Mouse (Mus musculus) kidney, postnatal 36 days (tissue): Measurements from ENCODE around the gene C1d.
"Not testable (repeated sequence)": the region's sequence is repeated elsewhere in the genome, so short reads cannot be mapped to it uniquely, and the experiment has no call there.

ENCODE experiments used
- DNase-seq, 2 experiments: peaks; one replicate each; pipeline ENCODE4 v3.0.0; 2021 to 2022; ENCODE audit warnings: mixed read lengths in 2 of 2

Gene C1d

DNA sequence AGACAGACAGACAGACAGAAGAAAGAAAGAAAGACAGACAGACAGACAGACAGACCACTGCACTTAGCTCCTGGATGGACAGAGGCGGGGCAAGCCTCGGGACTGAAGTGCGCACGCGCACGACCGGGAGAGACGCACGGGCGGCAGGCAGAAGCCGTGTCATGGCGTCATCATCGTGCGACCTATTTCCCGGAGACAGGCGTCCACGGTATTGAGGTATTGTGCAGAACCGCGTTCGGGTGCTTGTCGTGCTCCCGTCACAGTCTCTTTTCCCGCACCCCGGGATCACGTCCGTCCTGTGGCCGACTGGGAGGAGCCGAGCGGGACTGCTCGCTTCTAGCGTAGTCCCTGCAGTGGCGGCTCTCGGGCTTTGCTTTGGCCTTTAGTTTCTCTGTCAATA is at the start of gene C1d:
Gene C1d (plus strand): TSS at position 137 of the 400 bp plus-strand sequence.
- peak; percentile 96 to 98 for DNase-seq

DNA sequence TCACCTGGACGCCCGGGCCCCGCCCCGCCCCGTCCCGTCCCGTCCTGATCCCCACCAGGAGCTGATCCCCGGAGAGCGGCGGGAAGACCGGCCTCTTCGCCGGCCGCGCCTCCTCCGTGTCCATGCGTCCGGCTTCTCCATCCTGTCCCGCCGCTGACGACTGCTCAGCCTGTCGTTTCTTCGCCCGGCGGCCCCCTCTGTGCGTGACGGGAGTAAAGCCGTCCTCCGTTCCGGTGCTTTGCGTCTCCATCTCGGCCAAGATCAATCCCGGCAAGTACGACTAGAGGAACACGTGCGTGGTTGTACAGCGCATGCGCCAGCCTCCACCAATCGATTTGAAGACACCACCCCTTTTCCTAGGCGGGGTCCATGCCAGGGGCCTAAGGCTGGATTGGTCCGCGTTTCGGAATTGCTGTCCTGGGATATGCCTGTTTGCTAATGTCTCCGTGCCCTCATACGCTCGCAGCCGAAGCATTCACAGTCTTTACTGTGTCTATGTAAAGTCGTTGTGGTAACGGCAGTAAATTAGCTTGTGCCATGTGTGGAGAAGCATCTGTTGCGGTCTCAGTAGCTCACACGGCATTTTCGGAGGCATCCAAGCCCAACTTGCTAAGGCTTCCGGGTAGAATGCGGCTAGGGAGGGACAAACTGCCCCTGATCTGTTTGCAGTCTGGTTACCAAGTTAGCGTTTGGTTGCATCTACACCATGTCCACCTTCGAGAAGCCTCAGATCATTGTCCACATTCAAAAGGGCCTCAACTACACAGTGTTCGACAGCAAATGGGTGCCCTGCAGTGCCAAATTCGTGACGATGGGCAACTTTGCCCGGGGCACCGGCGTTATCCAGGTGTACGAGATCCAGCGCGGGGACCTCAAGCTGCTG is 45.9 kb upstream of the C1d start, which contains the start of gene Pno1:
Gene Pno1 (minus strand): TSS at position 311 of the 883 bp plus-strand sequence.
- DNase-seq = peak; percentile 98

DNA sequence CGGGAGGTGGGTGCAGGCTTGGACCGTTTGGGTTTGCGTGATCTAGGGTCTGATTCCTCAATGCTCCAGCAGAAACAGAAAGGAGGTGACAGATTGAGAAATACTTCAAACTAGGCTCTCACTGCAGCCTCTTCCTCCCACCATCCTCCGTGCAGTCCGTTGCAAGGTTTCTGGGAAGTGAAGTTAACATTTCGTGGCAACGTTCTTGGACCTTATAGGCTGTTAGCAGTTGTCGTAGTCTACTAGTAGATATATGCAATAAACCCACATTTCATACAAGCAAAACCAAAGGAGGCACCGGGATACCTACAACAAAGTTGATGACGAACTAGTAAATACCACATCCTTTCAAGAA is 45.3 kb upstream of the C1d start:
- DNase-seq = no peak

DNA sequence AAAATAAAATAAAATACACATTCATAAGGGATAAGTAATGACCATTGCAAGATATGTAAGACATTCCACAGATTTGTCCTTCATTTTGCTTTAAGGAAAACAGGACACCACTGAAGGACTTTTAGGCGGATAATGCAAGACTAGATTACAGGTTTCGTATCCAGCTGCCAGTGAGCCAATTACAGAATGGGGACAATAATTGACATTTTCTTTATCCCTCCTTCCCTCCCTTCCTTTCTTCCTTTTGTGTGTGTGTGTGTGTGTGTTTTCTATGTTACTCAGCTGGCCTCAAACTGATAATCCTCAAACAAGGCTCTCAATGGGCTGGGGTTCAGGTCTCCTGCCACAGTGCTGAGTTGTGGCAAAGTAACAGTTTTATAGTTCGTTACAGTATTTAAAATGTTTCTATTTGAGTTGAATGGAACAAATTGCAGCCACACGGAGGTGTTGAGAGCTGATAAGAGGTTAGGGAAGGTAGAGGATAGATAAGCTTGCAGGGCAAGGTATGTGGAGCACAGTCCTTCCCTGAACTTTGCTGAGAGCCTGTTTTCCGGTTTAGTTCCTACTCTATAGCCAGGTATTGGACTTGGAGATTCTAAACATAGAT is 44.4 kb upstream of the C1d start:
- DNase-seq = no peak

DNA sequence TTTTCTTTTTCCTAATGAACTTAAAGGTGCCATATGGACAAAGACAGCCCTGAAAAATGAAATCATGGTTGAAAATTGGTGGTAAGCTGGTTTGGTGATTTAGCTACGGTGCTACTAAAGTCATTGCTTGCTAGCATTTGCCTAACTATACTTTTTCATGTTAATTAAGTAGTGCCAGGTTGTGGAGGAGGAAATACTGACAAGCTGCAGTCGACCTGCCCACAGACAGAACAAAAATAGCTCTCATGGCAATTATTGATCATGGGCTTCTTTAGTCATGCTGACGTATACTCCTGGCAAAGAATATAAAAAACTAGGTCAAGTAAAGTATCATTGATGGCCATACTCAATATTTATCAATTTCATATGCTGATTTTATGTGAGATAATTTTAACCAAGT is 41.9 kb upstream of the C1d start:
- no peak for DNase-seq

DNA sequence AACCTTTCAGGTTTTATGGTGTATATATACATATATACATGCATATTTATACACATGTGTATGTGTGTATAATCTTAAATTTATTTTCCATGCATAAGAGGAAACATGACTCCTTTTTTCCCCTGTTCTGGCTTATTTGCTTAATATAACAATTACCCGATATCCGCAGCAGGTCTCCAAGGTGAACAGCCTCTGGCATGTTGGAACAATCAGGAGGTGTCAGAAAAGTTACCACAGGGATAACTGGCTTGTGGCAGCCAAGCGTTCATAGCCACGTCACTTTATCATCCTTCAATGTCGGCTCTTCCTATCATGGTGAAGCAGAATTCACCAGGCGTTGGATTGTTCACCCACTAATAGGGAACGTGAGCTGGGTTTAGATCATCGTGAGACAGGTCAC is 36.3 kb upstream of the C1d start:
- DNase-seq = no peak

DNA sequence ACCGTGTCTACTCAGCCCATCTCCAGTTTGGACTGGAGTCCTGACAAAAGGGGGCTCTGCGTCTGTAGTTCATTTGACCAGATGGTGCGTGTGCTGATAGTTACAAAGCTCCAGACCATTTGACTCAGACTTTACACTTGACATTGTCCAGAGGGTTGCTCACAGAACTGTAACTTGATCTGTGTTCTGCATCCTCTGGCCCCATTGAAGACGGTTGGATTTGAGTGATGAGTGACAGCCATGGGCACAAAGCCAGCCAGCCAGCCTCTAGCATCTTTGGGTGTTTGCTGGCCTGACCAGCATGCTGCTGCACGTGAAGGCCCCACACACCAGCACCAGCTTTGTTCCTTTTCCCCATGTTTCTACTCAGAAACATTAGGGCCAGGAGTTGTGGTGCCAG is 24.6 kb upstream of the C1d start:
- no peak for DNase-seq

DNA sequence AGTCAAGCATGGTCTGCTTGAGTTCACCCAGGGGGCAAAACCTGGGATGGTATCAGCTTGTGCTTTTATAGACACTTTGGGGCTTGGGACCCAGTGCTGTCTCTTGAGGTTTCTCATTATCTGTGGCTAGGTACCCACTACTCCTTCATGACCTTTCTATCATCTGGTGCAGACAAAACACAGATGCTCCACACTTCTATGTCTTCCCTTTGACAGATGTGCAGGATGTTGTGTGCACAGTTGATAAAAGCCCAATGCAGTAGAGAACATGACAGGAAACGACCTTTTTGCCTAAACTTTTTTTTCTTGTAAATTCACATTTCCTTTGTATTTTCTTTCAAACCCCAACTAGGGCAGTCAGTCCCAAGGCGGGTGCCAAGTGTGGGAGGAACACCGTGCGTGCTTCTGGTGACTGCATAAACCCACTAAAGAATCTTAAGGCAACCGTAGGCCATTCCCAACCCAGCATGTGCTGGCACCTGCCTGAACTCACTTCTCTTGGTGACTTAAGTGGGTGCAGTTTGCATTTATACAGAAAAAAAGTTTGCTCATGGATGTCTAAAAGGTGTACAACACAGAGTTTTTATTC is 20.8 kb upstream of the C1d start:
- no peak for DNase-seq

DNA sequence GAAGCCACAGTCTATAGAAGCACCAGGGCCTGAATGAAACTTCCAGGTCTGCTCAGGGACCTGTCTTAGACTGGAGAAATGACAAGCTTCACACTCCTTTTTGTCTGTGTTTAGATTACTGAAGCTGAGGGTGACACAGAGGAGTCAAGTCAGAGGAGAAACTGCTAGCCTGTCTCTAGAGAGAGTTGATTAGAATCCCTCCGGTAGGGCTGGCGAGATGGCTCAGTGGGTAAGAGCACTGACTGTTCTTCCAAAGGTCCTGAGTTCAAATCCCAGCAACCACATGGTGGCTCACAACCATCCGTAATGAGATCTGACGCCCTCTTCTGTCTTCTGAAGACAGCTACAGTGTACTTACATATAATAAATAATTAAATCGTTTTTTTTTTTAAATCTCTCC is 18.8 kb upstream of the C1d start:
- not testable (repeated sequence) for DNase-seq

DNA sequence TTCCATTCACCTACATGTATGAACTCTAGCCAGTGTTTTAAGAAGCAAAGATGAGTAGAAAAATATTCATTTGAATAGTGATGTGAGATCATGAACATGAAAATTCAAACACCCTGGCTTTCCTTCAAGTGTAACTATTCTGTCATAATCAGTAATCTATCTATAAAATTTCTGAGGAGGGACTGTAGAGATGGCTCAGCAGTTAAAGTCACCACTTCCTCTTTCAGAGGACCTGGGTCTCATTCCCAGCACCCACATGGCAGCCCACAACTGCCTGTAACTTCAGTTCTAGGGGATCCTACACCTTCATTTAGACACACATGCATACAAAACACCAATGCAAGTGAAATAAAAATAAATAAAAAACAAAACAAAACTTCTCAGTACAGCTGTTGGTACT is 8.7 kb upstream of the C1d start:
- no peak for DNase-seq

DNA sequence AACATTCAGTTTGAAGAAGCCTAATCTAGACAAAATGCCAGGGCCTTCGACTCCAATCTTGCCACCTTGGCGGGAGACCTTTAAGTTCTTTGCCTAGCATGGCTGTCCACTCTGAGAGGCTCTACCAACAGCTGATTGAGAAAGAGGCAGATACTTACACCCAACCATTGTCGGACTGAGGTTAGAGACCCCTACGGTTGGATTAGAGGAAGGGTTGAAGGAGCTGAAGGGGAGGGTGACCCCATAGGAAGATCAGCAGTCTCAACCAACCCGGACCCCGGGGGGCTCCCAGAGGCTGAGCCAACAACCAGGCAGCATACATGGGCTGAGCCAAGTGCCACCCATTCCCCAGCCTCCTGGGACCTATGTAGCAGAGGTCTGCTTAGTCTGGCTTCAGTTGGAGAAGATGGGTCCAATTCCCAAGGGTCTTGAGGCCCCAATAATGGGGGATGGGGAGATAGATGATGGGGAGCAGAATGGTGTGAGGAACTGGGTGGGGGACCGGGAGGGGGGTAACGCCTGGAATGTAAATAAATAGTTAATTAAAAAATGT is 490 bp upstream of the C1d start:
- DNase-seq = no peak

DNA sequence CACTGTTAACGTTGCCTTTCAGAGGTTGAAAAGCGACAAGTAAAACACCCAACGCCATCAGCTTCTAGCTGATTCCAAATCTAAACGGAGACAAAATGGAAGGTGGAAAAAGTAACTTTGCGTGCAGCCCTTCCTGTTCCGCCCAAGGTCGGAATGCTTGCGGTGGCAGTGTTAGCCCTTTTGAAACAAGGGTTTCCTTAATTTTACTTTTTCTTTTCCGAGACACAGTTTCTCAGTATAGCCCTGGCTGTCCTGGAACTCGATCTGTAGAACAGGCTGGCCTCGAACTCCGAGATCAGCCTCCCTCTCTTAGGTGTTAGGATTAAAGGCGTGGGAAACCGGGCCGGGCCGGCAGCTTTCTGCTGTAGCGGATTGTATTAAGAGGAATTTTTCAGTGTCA is 482 bp downstream of the C1d start:
- DNase-seq = peak; percentile 32 to 62

DNA sequence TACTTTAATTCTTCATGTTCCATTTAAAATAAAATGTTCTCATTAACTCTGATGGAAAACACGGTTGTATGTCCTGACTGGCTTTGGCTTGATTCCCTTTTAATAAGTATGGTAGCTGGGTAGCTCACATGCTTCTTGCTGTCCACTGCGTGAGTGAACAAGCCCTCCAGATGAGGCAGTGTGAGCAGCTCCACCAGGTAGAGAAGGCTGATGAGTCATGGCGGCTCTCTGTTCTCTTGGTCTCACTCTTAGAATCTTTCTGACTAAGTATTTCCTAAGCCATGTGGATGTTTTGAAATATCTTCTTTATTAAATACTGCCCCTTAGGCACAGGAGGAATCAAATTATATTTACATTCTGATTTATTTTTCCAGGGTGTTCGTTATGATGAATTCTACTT is 9.8 kb downstream of the C1d start:
- no peak for DNase-seq

DNA sequence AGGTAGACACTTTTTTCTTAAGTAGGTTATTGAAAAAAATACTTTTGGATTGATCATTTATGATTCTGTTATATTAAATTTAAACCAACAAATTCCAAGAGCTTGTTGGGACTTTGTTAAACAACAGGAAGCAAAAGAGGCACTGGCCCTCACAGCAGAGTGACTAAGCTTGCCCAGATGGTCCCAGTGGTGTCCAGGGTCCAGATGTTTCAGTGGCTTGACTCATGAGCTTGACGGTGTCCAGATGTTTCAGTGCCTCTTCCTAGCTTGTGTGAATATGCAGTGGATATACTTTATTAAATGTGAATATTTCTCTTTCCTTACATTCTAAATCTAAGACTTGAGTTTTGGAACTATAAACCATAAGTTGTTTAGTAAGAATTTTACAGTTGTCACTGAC is 11.4 kb downstream of the C1d start:
- no peak for DNase-seq

DNA sequence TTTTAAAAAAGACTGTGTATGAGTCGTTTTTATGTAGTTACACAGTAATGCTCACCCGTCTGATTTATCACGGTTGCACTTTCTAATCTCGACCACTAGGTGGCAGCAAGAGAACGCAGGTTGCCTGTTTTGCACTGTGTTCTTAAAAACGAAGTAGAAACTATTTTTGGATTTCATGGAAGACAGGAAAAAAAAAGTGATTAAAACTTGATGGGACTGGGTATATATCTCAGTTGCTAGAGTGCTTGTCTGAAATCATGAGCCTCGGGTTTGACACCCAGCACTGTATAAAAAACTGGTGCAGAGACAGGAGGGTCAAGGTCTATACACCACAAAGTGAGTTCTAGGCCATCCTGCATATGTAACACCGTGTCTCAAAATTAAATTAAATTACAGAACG is 22.6 kb downstream of the C1d start:
- peak; percentile 5 to 54 for DNase-seq

DNA sequence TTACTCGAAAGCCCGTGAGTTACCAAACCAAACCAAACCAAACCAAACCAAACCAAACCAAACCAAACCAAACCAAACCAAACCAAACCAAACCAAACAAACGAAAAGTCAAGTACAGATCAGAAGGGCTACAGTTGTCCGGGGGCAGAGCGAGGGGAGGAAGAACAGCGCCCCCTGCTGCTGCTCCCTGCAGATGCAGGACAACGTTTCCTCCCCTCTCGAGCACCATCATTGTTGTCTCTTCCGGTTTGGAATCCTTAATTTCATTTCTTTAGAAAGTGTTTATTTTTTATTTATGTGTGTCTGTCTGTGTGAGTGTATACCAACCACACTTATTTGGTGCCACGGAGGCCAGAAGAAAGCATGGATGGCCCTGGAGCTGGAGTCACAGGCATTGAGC is 26.7 kb downstream of the C1d start:
- DNase-seq = peak in 1 of 2 experiments; percentile 46

DNA sequence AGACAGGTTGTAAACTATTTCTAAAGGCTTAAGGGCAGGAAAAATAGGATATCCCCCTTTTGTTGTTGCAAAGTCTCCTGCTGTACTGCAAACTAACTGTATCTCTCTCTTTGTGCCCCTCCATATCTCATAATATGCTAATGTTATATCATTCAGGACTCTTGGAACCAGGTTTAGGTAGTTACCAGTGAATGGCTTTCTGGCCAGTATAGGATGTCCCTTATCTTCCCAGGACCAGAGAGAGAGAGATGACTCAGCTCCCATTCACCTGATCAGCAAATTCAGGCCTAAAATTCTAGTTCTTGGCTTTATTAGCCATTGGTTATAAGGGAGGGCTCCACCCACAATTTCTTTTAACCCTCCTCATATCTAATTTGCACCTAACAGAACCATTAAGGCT is 31.5 kb downstream of the C1d start:
- no peak for DNase-seq

DNA sequence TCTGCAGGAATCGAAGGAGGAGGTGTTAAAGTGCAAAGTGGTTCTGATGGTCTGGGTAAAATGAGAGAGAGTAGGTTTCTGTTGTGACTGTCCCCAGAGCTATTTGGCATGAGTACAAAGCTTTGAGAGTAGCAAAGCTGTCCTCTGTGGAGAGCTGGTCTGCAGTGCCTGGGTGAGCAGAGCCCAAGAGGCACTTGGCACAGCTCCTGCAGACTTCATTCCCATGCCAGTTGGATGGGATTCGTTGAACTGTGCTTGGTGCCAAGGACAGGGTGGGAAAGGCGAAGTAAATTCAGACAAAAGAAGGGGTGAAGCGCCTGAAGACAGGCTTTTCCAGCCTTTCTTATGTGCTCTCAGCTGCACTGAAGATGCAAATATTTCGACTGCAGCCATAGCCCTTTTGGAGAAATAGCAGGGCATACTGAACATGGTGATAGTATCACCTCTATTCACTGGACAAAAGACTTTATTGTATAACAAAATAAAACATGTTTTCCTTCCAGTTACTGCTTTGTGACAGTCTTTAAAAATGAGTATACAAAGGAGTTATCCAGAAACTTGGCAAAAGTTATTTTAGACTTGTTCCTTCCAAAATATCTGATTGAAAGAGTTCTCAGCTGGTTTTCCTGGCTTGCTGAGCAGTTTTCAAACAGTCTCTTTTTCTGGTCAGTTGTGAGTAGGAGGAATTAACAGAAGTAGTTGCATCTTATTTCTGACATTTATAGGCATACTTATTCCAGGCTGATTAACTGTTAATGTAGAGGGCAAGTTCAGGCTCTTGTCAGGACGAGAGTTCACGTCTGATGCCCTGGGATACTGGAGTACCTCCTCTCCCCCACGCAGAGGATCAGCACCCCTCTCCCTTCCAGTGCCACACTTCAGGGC is 48.9 kb downstream of the C1d start:
- peak in 1 of 2 experiments; percentile 15 for DNase-seq

DNA sequence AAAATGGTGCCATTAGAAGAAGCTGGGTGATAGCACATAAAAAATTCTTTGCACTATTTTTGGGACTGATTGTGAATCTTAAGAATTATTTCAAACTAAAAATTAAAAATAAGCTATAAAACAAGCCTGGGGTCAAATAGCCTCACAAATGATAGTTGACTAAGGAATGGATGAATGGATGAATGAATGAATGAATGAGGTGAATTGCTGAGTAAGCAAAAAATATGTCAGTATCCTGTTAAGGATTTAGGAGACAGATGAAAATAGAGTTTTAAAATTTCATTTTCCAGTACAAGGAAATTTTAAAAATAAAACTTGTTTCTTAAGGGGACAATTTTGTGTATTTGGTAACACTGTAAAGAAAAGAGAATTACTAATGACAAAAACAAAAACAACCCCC is 50.1 kb downstream of the C1d start:
- DNase-seq = no peak
